Mouse (Mus musculus): ENCODE measurements around the gene Heg1. TPM values are rescaled to one million over a fixed set of nuclear protein-coding genes. Genes with fewer than 3 reads are reported as not detected.

Heg1 gene
- total and polyA plus RNA-seq, 3 experiments = 40.8 to 77.1 (median 67.2) TPM

- dilution Hi-C loops (cut with MboI; ENCODE audit: extremely low pct_ligation_motif_present, extremely low pct_unique_long_range_greater_than_20kb, low sequenced_read_pairs) = no loop called here
- Histone ChIP-seq H3K4me2 (ENCODE audit: insufficient read depth, low read depth, poor library complexity, severe bottlenecking) (no peak overlapping the region), H3K27me3 (replicated peaks) (no peaks in the 10 kb centered on the region), H3K36me3 (replicated peaks in 1 of 2; ENCODE audit: control insufficient read depth in 1 of 2, insufficient read depth in 1 of 2, low read length in 1 of 2) (peaks cover 2 to 39% of the 10 kb centered on the region in 2 experiments), H3K9me3 (replicated peaks; ENCODE audit: low read length) (no peaks in the 10 kb centered on the region), H3K4me3 (replicated peaks in 1 of 3; ENCODE audit: low read depth in 2 of 3, low read length in 2 of 3, poor library complexity in 1 of 3) (no peak overlapping the region), H3K27ac (ENCODE audit: insufficient read depth, low read depth) (no peak overlapping the region), H3K9ac (ENCODE audit: insufficient read depth, low read depth) (no peak overlapping the region), H3K4me1 (ENCODE audit: control insufficient read depth in 1 of 2, insufficient read depth in 2 of 2) (peaks cover 0 to 5% of the 10 kb centered on the region in 2 experiments; a peak in 1 of 4 replicates), H3K79me2 (replicated peaks; ENCODE audit: control insufficient read depth, extremely low read depth, insufficient read depth, poor library complexity, severe bottlenecking) (no peaks in the 10 kb centered on the region)
- no peak for DNase-seq (ENCODE audit: extremely low read depth)
- in situ Hi-C loops (cut with MboI; ENCODE audit: low pct_ligation_motif_present, low pct_unique_long_range_greater_than_20kb, low sequenced_read_pairs) = no loop called here
- no peak for TF ChIP-seq JUND (conservative IDR thresholded peaks at IDR 0.05; ENCODE audit: low read depth, low read length)
- TF ChIP-seq JUN (IDR thresholded peaks at IDR 0.05; ENCODE audit: insufficient read depth, low read depth, low read length) = no peak
- TF ChIP-seq MAZ (IDR thresholded peaks at IDR 0.05; ENCODE audit: low read depth, low read length) = no peak
- no peak for TF ChIP-seq ZMIZ1 (IDR thresholded peaks at IDR 0.05; ENCODE audit: low read depth, low read length)
- no peak for TF ChIP-seq E2F4 (IDR thresholded peaks at IDR 0.05; ENCODE audit: insufficient replicate concordance, low read depth, low read length)
- no peak for TF ChIP-seq MEF2A (IDR thresholded peaks at IDR 0.05; ENCODE audit: borderline replicate concordance, low read depth, low read length)
These were observed 48.2 kb upstream of the Heg1 start for GRCm38 (mm10) chr16:33635836-33636595.

DNA sequence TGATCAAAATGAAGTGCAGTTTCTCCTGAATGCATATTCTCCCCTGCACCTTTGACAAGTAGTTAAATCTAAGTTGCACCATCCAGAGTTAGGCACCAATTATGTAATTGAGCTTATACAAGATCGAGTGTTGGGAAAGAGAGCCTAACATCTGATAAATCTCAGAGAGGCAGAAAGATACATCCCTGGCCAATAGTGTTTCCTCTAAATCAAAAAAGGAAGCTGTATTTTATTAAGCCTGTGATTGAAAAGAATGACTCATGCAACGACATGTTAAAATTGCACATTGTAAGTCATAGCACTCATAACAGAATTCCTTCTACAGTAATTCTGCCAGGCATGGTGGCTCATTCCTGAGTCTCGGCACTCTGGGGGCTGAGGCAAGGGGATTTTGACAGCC lies 42.4 kb upstream of the Heg1 start:
- no peak overlapping the region for H3K4me3 ChIP-seq (replicated peaks in 1 of 3; ENCODE audit: low read depth in 2 of 3, low read length in 2 of 3, poor library complexity in 1 of 3)
- TF ChIP-seq ELF1 (IDR thresholded peaks at IDR 0.05; ENCODE audit: low read depth, low read length) (no peak), MAFK (IDR thresholded peaks at IDR 0.05; ENCODE audit: insufficient replicate concordance, low read length) (no peak), MYC (IDR thresholded peaks at IDR 0.05; ENCODE audit: low read depth, low read length) (no peak), NRF1 (IDR thresholded peaks at IDR 0.05; ENCODE audit: low read depth, low read length) (no peak), JUND (conservative IDR thresholded peaks at IDR 0.05; ENCODE audit: low read depth, low read length) (no peak), POLR2AphosphoS2 (IDR thresholded peaks at IDR 0.05; ENCODE audit: low read depth, low read length) (no peak), UBTF (IDR thresholded peaks at IDR 0.05; ENCODE audit: low read depth, low read length) (no peak), MEF2A (IDR thresholded peaks at IDR 0.05; ENCODE audit: borderline replicate concordance, low read depth, low read length) (no peak), NELFE (IDR thresholded peaks at IDR 0.05; ENCODE audit: low read depth, low read length) (no peak), CHD1 (IDR thresholded peaks at IDR 0.05; ENCODE audit: low read depth, low read length) (no peak), ETS1 (conservative IDR thresholded peaks at IDR 0.05; ENCODE audit: low read depth, low read length) (no peak), JUN (IDR thresholded peaks at IDR 0.05; ENCODE audit: insufficient read depth, low read depth, low read length) (no peak), USF2 (conservative IDR thresholded peaks at IDR 0.05; ENCODE audit: low read depth, low read length) (no peak), CHD2 (IDR thresholded peaks at IDR 0.05; ENCODE audit: low read length) (no peak), ZNF384 (IDR thresholded peaks at IDR 0.05; ENCODE audit: low read depth, low read length) (no peak), ZMIZ1 (IDR thresholded peaks at IDR 0.05; ENCODE audit: low read depth, low read length) (no peak), EP300 (IDR thresholded peaks at IDR 0.05; ENCODE audit: low read length) (no peak), IRF4 (IDR thresholded peaks at IDR 0.05; ENCODE audit: low read depth, low read length) (no peak), ZKSCAN1 (IDR thresholded peaks at IDR 0.05; ENCODE audit: borderline replicate concordance, low read depth, low read length) (no peak), RCOR1 (conservative IDR thresholded peaks at IDR 0.05; ENCODE audit: low read depth, low read length) (no peak)
- H3K27me3 ChIP-seq (replicated peaks) = no peaks in the 10 kb centered on the region
- H3K79me2 ChIP-seq (replicated peaks; ENCODE audit: control insufficient read depth, extremely low read depth, insufficient read depth, poor library complexity, severe bottlenecking) = no peaks in the 10 kb centered on the region
- in situ Hi-C loops (cut with MboI; ENCODE audit: low pct_ligation_motif_present, low pct_unique_long_range_greater_than_20kb, low sequenced_read_pairs) (no loop called here), dilution Hi-C loops (cut with MboI; ENCODE audit: extremely low pct_ligation_motif_present, extremely low pct_unique_long_range_greater_than_20kb, low sequenced_read_pairs) (no loop called here)
- no peak overlapping the region for H3K9ac ChIP-seq (ENCODE audit: insufficient read depth, low read depth)
- no peaks in the 10 kb centered on the region for H3K4me1 ChIP-seq (ENCODE audit: control insufficient read depth in 1 of 2, insufficient read depth in 2 of 2)
- H3K9me3 ChIP-seq (replicated peaks; ENCODE audit: low read length) = peaks cover 1% of the 10 kb centered on the region
- peaks cover 1 to 41% of the 10 kb centered on the region in 2 experiments for H3K36me3 ChIP-seq (replicated peaks in 1 of 2; ENCODE audit: control insufficient read depth in 1 of 2, insufficient read depth in 1 of 2, low read length in 1 of 2)
- H3K4me2 ChIP-seq (ENCODE audit: insufficient read depth, low read depth, poor library complexity, severe bottlenecking) = no peak overlapping the region
- H3K27ac ChIP-seq (ENCODE audit: insufficient read depth, low read depth) = no peak overlapping the region
- no peak for DNase-seq (ENCODE audit: extremely low read depth)

All from CH12.LX (cell line).